Mouse (Mus musculus): ENCODE data around the gene Pygl. TPM values are rescaled to one million over a fixed set of nuclear protein-coding genes. Genes with fewer than 3 reads are reported as not detected.

Gene Pygl
- polyA plus RNA-seq, 1 experiment from 2014 or later: 9.2 TPM

GRCm38 (mm10) chr12:70233637-70234315 lies 2.5 kb upstream of the Pygl start:
- Histone ChIP-seq H3K4me3 (replicated peaks; ENCODE audit: low read length) (no peak overlapping the region), H3K4me1 (replicated peaks; ENCODE audit: control insufficient read depth, insufficient read depth, low read length) (no peaks in the 10 kb centered on the region; the same call in 1 of the 2 replicates), H3K27ac (no peak overlapping the region), H3K36me3 (replicated peaks; ENCODE audit: control insufficient read depth, insufficient read depth) (no peaks in the 10 kb centered on the region), H3K27me3 (ENCODE audit: control insufficient read depth, insufficient read depth, low read length) (no peaks in the 10 kb centered on the region), H3K9me3 (ENCODE audit: control insufficient read depth, low read length) (no peaks in the 10 kb centered on the region), H3K4me2 (replicated peaks) (no peak overlapping the region), H3K9ac (no peak overlapping the region)
- WGBS: 89% methylated on average over 6 of the region's 6 CpGs
- ATAC-seq (ENCODE audit: low FRiP score) (no peak), DNase-seq (ENCODE audit: low spot score) (no peak)

- H3K4me2 ChIP-seq (replicated peaks): no peak overlapping the region
- 41% methylated on average over 5 of the region's 5 CpGs for WGBS
- DNase-seq (ENCODE audit: low spot score) (no peak), ATAC-seq (ENCODE audit: low FRiP score) (no peak)
- H3K36me3 ChIP-seq (replicated peaks; ENCODE audit: control insufficient read depth, insufficient read depth): no peaks in the 10 kb centered on the region
- no peak overlapping the region for H3K27ac ChIP-seq
- no peak overlapping the region for H3K4me3 ChIP-seq (replicated peaks; ENCODE audit: low read length)
- H3K4me1 ChIP-seq (replicated peaks; ENCODE audit: control insufficient read depth, insufficient read depth, low read length): peaks cover 8% of the 10 kb centered on the region
- no peaks in the 10 kb centered on the region for H3K27me3 ChIP-seq (ENCODE audit: control insufficient read depth, insufficient read depth, low read length)
- no peak overlapping the region for H3K9ac ChIP-seq
- H3K9me3 ChIP-seq (ENCODE audit: control insufficient read depth, low read length): no peaks in the 10 kb centered on the region
Observed at GRCm38 (mm10) chr12:70232020-70232544, 794 bp upstream of the Pygl start.

GRCm38 (mm10) chr12:70228155-70228554 lies 3.1 kb downstream of the Pygl start:
- Histone ChIP-seq H3K4me1 (replicated peaks; ENCODE audit: control insufficient read depth, insufficient read depth, low read length) (peaks cover 10% of the 10 kb centered on the region), H3K4me3 (replicated peaks; ENCODE audit: low read length) (no peak overlapping the region)
- 65% methylated on average over 11 of the region's 11 CpGs for WGBS

GRCm38 (mm10) chr12:70227121-70227932 lies 4.0 kb downstream of the Pygl start:
- Histone ChIP-seq H3K27ac (no peak overlapping the region), H3K4me2 (replicated peaks) (peak overlapping the region; percentile 93), H3K27me3 (ENCODE audit: control insufficient read depth, insufficient read depth, low read length) (peaks cover 10% of the 10 kb centered on the region; the same call in 1 of the 2 replicates), H3K9ac (peak overlapping the region; percentile 55), H3K9me3 (ENCODE audit: control insufficient read depth, low read length) (no peaks in the 10 kb centered on the region), H3K4me3 (replicated peaks; ENCODE audit: low read length) (peak overlapping the region; percentile 38), H3K36me3 (replicated peaks; ENCODE audit: control insufficient read depth, insufficient read depth) (no peaks in the 10 kb centered on the region), H3K4me1 (replicated peaks; ENCODE audit: control insufficient read depth, insufficient read depth, low read length) (peaks cover 10% of the 10 kb centered on the region)
- 1% methylated on average over 50 of the region's 52 CpGs for WGBS
- no peak for DNase-seq (ENCODE audit: low spot score)
- ATAC-seq (ENCODE audit: low FRiP score): peak; percentile 75

More at GRCm38 (mm10) chr12:70228155-70228554, 3.1 kb downstream of the Pygl start:
- Histone ChIP-seq H3K9ac (0 out of 2 replicates have a peak overlapping the region, but pooled peaks have one; percentile 55), H3K27ac (no peak overlapping the region), H3K4me2 (replicated peaks) (peak overlapping the region; percentile 93; the same call in 1 of the 2 replicates), H3K27me3 (ENCODE audit: control insufficient read depth, insufficient read depth, low read length) (peaks cover 10% of the 10 kb centered on the region; the same call in 1 of the 2 replicates), H3K36me3 (replicated peaks; ENCODE audit: control insufficient read depth, insufficient read depth) (no peaks in the 10 kb centered on the region), H3K9me3 (ENCODE audit: control insufficient read depth, low read length) (no peaks in the 10 kb centered on the region)
- no peak for DNase-seq (ENCODE audit: low spot score)
- no peak for ATAC-seq (ENCODE audit: low FRiP score)

GRCm38 (mm10) chr12:70226655-70227054 lies 4.6 kb downstream of the Pygl start:
- Histone ChIP-seq H3K9ac (peak overlapping the region; percentile 55; the same call in 1 of the 2 replicates), H3K4me2 (replicated peaks) (peak overlapping the region; percentile 93), H3K27ac (no peak overlapping the region), H3K36me3 (replicated peaks; ENCODE audit: control insufficient read depth, insufficient read depth) (no peaks in the 10 kb centered on the region), H3K27me3 (ENCODE audit: control insufficient read depth, insufficient read depth, low read length) (peaks cover 10% of the 10 kb centered on the region; the same call in 1 of the 2 replicates), H3K4me3 (replicated peaks; ENCODE audit: low read length) (peak overlapping the region; percentile 38), H3K4me1 (replicated peaks; ENCODE audit: control insufficient read depth, insufficient read depth, low read length) (peaks cover 10% of the 10 kb centered on the region), H3K9me3 (ENCODE audit: control insufficient read depth, low read length) (no peaks in the 10 kb centered on the region)
- no peak; the same call in 1 of the 2 replicates for ATAC-seq (ENCODE audit: low FRiP score)
- 28% methylated on average over 5 of the region's 5 CpGs for WGBS
- no peak for DNase-seq (ENCODE audit: low spot score)

GRCm38 (mm10) chr12:70223331-70223730 lies 8.0 kb downstream of the Pygl start:
- peaks cover 10% of the 10 kb centered on the region; the same call in 1 of the 2 replicates for H3K27me3 ChIP-seq (ENCODE audit: control insufficient read depth, insufficient read depth, low read length)
- 68% methylated on average over 4 of the region's 4 CpGs for WGBS
- H3K27ac ChIP-seq: no peak overlapping the region
- H3K9ac ChIP-seq: no peak overlapping the region
- no peaks in the 10 kb centered on the region for H3K9me3 ChIP-seq (ENCODE audit: control insufficient read depth, low read length)
- no peaks in the 10 kb centered on the region for H3K36me3 ChIP-seq (replicated peaks; ENCODE audit: control insufficient read depth, insufficient read depth)
- no peak overlapping the region for H3K4me2 ChIP-seq (replicated peaks)
- H3K4me1 ChIP-seq (replicated peaks; ENCODE audit: control insufficient read depth, insufficient read depth, low read length): peaks cover 10% of the 10 kb centered on the region
- no peak for ATAC-seq (ENCODE audit: low FRiP score)
- DNase-seq (ENCODE audit: low spot score): no peak
- no peak overlapping the region for H3K4me3 ChIP-seq (replicated peaks; ENCODE audit: low read length)

- H3K4me2 ChIP-seq (replicated peaks): no peak overlapping the region
- H3K27ac ChIP-seq: no peak overlapping the region
- WGBS: 79% methylated on average over 5 of the region's 5 CpGs
- ATAC-seq (ENCODE audit: low FRiP score) (no peak), DNase-seq (ENCODE audit: low spot score) (no peak)
- H3K27me3 ChIP-seq (ENCODE audit: control insufficient read depth, insufficient read depth, low read length): peaks cover 4% of the 10 kb centered on the region; the same call in 1 of the 2 replicates
- H3K9ac ChIP-seq: no peak overlapping the region
- H3K4me1 ChIP-seq (replicated peaks; ENCODE audit: control insufficient read depth, insufficient read depth, low read length): no peaks in the 10 kb centered on the region
- no peak overlapping the region for H3K4me3 ChIP-seq (replicated peaks; ENCODE audit: low read length)
- H3K9me3 ChIP-seq (ENCODE audit: control insufficient read depth, low read length): no peaks in the 10 kb centered on the region
- H3K36me3 ChIP-seq (replicated peaks; ENCODE audit: control insufficient read depth, insufficient read depth): no peaks in the 10 kb centered on the region
Observed at GRCm38 (mm10) chr12:70221425-70221824, 9.9 kb downstream of the Pygl start.

- Histone ChIP-seq H3K27me3 (ENCODE audit: control insufficient read depth, insufficient read depth, low read length) (no peaks in the 10 kb centered on the region), H3K4me2 (replicated peaks) (no peak overlapping the region), H3K9me3 (ENCODE audit: control insufficient read depth, low read length) (no peaks in the 10 kb centered on the region), H3K27ac (no peak overlapping the region), H3K4me3 (replicated peaks; ENCODE audit: low read length) (no peak overlapping the region), H3K4me1 (replicated peaks; ENCODE audit: control insufficient read depth, insufficient read depth, low read length) (no peaks in the 10 kb centered on the region), H3K9ac (no peak overlapping the region), H3K36me3 (replicated peaks; ENCODE audit: control insufficient read depth, insufficient read depth) (no peaks in the 10 kb centered on the region)
- 87% methylated on average over 8 of the region's 8 CpGs for WGBS
- ATAC-seq (ENCODE audit: low FRiP score): no peak
- DNase-seq (ENCODE audit: low spot score): no peak
Observed at GRCm38 (mm10) chr12:70218795-70219540, 12.3 kb downstream of the Pygl start.

All from hindbrain, embryonic 14.5 days (tissue).